Mouse (Mus musculus) heart, adult 2 months (tissue): ENCODE results near the gene Rassf2.

ENCODE experiments used
- CTCF ChIP-seq: fragments of 200-600 bp; IDR thresholded peaks from 2 replicates; pipeline ENCODE4 v1.8.1; 2022; ENCODE audit warnings: antibody characterized with exemption, mild to moderate bottlenecking, moderate library complexity
- EP300 ChIP-seq: fragments of 200-500 bp; IDR thresholded peaks from 2 replicates; pipeline ENCODE4 v1.6.1; 2011; ENCODE audit warnings: low read depth, low read length, control low read depth; ENCODE audit not compliant: insufficient read depth
- POLR2A ChIP-seq: fragments of 200-500 bp; IDR thresholded peaks from 2 replicates; pipeline ENCODE4 v1.6.1; 2011; ENCODE audit warnings: mild to moderate bottlenecking, low read depth, low read length, control low read depth; ENCODE audit not compliant: insufficient read depth

GRCm38 (mm10) chr2:132064185-132064831 lies 34.2 kb upstream of the Rassf2 start:
- TF ChIP-seq CTCF (peak; percentile 55), EP300 (0 out of 2 replicates have a peak, but pooled peaks have one; percentile 52), POLR2A (no peak)
